Mouse (Mus musculus): Measurements from ENCODE around the gene Col12a1. TPM values are rescaled to one million over a fixed set of nuclear protein-coding genes. Genes with fewer than 3 reads are reported as not detected.

Gene Col12a1
- 10 to 100 TPM; 17.6 to 20.2 TPM for total RNA-seq (2021)

GRCm38 (mm10) chr9:79718481-79719370 is at the start of gene Col12a1:
TSS of gene Col12a1 (minus strand) at chr9:79718831.
- DNase-seq = peak; percentile 74

GRCm38 (mm10) chr9:79766991-79767545 is 48.4 kb upstream of the Col12a1 start:
- DNase-seq = no peak

GRCm38 (mm10) chr9:79765329-79765728 is 46.7 kb upstream of the Col12a1 start:
- DNase-seq = no peak

GRCm38 (mm10) chr9:79762519-79762918 is 43.9 kb upstream of the Col12a1 start:
- DNase-seq = no peak

GRCm38 (mm10) chr9:79760076-79760475 is 41.4 kb upstream of the Col12a1 start:
- peak; percentile 7 for DNase-seq

- DNase-seq = peak; percentile 95
Observed at GRCm38 (mm10) chr9:79759385-79760005, 40.9 kb upstream of the Col12a1 start, which contains the start of gene Cox7a2. TSS of gene Cox7a2 (minus strand) at chr9:79759878.

GRCm38 (mm10) chr9:79755311-79755710 is 36.7 kb upstream of the Col12a1 start:
- DNase-seq = no peak

- DNase-seq = no peak
Observed at GRCm38 (mm10) chr9:79751846-79752245, 33.2 kb upstream of the Col12a1 start.

- DNase-seq = no peak
Observed at GRCm38 (mm10) chr9:79750709-79751108, 32.1 kb upstream of the Col12a1 start.

GRCm38 (mm10) chr9:79745036-79745435 is 26.4 kb upstream of the Col12a1 start:
- no peak for DNase-seq

GRCm38 (mm10) chr9:79735608-79736007 is 17.0 kb upstream of the Col12a1 start:
- DNase-seq = no peak

GRCm38 (mm10) chr9:79730301-79730700 is 11.7 kb upstream of the Col12a1 start:
- DNase-seq = peak; percentile 17

- DNase-seq = peak; percentile 32
Observed at GRCm38 (mm10) chr9:79723090-79723489, 4.5 kb upstream of the Col12a1 start.

GRCm38 (mm10) chr9:79721056-79721455 is 2.4 kb upstream of the Col12a1 start:
- peak; percentile 68 for DNase-seq

GRCm38 (mm10) chr9:79720143-79720542 is 1.5 kb upstream of the Col12a1 start:
- no peak for DNase-seq

GRCm38 (mm10) chr9:79719451-79719850 is 820 bp upstream of the Col12a1 start:
- peak; percentile 56 for DNase-seq

- peak; percentile 28 for DNase-seq
Observed at GRCm38 (mm10) chr9:79717836-79718475, 675 bp downstream of the Col12a1 start.

- peak; percentile 82 for DNase-seq
Observed at GRCm38 (mm10) chr9:79716909-79717835, 1.5 kb downstream of the Col12a1 start.

- no peak for DNase-seq
Observed at GRCm38 (mm10) chr9:79716496-79716895, 2.1 kb downstream of the Col12a1 start.

GRCm38 (mm10) chr9:79714471-79715045 is 4.1 kb downstream of the Col12a1 start:
- peak; percentile 93 for DNase-seq
